Mouse (Mus musculus): ENCODE measurements at regions not wholly inside any gene's neighbourhood (a gene's known extent, or its start where the extent isn't known, plus 50 kb on each side); places are given as distances from the start of the nearest gene placed in this dataset.

- DNase-seq, result no peak
These were observed 182.3 kb upstream of the Jmjd1c start for GRCm38 (mm10) chr10:66913627-66914026.

- no peak for DNase-seq
These were observed 181.5 kb upstream of the Jmjd1c start for GRCm38 (mm10) chr10:66914288-66914975.

DNA sequence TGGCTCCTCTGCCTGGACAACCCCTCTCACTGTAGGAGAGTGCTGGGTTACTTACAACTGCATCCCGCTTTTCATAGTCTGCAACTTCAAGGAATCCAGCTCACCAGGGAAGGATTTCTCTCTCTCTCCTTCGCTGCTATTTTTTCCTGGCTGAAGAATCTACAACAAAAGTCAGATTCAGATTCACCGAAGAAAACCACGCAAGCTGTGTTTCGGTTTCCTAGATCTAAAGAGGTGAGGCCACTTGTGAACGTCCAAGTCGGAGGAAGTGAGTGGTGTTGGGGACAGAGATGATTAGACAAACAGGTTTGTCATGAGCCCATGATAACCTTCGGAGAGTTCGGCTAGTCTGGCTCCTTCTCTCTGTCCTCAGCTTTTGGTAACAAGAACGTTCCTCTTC, 180.1 kb upstream of the Jmjd1c start:
- no peak for DNase-seq

- no peak for DNase-seq
These were observed 178.2 kb upstream of the Jmjd1c start for GRCm38 (mm10) chr10:66917725-66918124.

GRCm38 (mm10) chr10:66918713-66919112, 177.2 kb upstream of the Jmjd1c start:
- no peak for DNase-seq

- peak; percentile 59 for DNase-seq
These were observed 175.8 kb upstream of the Jmjd1c start for GRCm38 (mm10) chr10:66919953-66920760.

DNA sequence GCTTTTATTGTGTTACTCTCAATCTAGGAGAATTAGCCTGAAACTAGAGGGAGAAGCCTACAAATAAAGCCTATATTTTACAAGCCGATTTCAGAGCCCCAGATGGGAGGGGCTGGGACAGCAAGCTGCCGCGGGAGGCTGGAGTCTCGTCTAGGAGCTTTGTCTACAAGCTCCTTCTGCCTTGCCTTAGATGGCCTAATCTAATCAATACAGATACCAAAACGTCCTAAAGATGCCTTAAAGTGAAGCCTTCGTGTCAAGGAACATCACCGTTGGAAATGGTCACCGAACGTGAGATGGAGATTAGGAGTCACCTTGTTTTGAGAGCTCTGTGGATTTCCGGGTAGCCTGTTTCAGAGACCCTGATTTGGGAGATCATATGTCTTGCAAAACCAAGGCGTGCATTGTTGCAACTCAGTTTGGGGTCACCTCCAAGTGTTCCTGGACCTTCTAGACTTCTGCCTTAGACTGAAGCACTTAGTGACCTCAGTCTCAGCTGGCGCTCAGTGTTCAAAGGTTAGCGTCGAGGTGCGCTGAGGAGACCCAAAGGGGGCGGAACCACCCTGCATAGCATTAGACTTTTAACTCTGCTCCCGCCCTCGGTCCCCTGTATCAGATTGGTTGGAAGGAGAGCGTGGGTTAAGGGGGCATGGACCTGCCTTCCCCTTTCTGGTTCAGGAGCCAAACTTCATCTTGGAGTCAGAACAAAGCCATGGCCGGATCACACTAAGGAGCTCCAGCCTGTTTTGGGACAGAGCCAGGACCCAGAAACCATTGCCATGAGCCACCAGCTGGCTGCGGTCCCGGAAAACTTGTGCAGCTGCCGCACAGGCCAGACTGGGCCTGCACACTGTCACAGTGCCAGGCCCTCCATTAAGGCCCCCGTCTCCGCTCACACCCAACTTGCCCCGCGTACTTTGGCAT, 174.9 kb upstream of the Jmjd1c start:
- DNase-seq, result peak; percentile 81

DNA sequence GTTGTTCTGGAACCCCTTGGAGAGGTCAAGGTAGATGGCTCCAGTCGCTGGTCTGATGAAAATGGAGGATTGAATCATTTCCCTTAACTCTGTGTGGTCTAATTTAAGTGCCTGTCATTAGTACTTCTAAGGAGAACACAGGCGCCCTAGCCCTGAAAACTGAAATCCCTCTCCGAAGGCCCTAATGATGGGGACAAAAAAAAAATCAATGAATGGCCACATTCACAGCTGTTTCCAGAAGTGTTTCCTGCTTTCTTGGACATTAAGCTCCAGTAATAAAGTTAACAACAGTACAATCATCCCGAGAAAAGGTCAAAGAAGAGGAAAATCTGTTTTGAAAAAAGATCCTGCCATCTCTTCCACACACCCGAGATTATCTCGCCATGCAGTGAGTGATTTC, 174.1 kb upstream of the Jmjd1c start:
- DNase-seq, result no peak

GRCm38 (mm10) chr10:66922314-66922713, 173.6 kb upstream of the Jmjd1c start:
- no peak for DNase-seq

DNA sequence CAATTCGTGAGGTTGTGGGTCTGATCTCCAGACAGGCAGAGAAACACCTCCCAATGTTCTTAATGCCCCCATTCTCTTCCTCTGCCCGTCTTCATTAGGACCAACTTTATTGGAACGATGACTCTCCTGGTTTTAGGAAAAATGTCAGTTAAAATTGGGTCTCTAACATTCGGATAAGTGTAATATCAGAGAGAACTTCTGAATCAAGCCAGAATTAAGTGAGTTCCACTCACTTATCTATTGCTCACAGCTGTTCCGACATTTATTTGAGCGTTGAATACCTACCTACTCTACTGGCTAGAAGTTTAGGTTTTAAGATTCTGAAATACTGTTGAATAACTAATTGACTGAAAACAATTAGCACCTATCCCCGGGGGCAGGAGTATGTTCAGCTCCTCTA, 172.0 kb upstream of the Jmjd1c start:
- DNase-seq, result no peak

- no peak for DNase-seq
These were observed 171.5 kb upstream of the Jmjd1c start for GRCm38 (mm10) chr10:66924418-66924817.

DNA sequence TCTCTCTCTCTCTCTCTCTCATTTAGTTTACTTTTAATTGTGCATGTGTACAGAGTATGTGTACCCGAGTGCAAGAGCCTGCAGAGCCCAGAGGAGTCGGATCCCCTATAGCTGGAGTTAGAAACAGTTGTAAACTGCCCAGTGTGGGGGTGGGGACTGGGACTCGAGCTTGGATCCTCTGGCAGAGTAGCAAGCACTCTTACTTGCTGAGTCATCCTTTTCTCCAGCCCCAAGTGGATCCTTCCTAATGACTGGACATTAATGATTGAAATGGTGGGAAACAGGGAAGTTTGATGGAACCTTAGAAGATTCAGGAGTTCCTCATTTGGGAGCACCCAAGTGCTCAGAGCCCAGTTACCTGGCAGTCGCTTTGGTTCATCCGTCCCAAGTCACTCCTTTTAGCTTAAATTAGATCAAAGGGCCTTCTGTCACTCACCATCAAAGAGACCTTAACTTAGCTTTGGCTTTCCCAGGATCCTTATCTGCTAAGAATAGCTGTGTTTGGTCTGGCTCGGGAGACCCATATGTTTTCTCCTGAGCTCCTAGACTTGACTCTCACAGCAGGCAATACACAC, 170.3 kb upstream of the Jmjd1c start:
- no peak for DNase-seq

- no peak for DNase-seq
These were observed 168.3 kb upstream of the Jmjd1c start for GRCm38 (mm10) chr10:66927651-66928050.

GRCm38 (mm10) chr10:66928211-66928990, 167.5 kb upstream of the Jmjd1c start:
- no peak for DNase-seq

DNA sequence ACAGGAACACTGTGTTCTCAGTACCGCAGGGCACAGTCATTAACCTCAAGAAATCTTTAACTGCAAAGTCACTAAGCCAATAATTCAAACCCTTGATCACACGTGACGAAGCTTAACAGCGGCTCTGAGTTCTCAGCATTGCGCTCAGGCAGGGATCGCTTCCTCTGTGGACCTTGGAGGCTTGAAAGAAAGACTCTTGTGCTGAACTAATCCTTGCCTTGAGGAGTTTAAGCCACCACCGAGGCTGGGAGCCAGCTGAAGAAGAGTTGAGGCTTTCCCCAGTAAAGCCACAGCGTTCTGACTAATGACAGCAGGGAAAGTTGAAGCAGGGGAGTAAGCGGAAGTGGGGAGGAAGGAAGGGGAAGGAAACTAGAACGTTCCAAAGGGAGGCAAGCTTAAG, 165.4 kb upstream of the Jmjd1c start:
- no peak for DNase-seq

DNA sequence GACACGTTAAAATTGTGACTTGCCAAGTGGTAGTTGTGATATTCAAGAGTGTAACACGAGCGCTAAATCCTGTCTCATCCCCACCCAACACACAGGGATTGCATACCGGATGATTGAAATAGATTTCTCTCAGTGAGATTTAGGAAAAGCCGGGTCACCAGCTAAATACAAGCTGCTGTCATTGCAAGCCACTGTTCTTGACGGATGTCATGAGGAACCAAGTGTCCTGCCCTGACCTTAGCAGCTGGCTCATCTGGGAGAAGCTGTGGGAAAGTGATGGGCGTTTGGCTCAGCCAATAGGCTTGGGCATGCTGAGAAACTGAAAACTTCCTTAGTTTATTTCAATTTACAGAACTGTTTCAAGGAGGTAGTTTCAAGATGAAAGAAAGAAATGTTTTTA, 164.4 kb upstream of the Jmjd1c start:
- no peak for DNase-seq

GRCm38 (mm10) chr10:66932544-66932943, 163.4 kb upstream of the Jmjd1c start:
- no peak for DNase-seq

DNA sequence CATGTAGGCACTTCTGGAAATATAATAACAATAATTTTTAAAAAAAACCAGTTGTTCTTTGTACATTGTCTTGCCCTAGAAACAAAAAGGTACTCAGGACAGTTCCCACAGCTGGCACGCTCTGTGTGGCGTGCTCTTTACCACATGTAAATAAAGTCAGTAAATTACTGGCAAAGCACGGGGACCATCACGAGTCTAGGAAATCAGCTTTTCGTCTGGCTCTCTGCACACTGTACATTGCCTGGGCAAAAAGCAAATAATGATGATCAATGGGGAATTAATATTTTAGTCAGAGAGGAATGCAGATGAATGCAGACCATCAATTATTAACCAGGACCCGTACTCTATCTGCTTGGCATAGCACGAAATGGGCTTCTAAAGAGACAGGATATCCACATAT, 162.2 kb upstream of the Jmjd1c start:
- no peak for DNase-seq

DNA sequence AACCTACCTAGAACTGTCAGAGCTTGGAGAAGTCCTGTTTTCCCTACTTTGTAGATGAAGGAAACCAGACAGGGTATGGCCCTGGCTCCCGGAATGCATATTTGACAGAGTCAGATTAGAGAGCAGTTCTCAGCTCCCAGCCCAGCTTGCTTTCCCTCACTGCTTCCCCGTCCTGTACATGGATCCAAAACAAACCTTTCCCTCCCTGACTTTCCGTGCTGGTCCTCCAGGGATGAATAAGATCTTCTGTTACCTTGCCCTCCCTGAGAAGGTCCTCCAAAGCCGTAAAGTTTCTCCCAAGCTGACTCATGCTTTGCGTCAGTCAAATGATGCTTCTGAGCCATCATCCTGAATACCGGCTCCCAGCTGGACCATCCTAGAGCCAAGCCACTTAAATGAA, 160.2 kb upstream of the Jmjd1c start:
- DNase-seq, result no peak

DNA sequence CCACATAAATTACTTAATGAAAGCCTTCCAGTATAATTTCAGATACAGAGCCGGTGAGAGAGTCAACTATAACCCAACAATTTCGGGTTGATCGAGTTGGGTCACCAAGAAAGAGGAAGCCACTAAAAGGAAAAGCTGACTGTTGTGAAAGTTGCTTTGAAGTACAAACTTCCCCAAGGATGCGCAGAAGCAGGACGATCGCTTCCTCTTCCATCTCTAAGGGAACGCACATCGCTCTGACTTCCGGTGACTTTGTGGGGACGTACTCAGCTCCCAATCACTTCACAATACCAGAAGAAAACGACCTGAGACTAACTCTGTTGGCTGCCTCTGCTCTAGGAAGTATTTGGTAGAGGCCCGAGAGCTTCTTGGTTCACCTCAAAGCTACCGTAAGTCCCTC, 158.8 kb upstream of the Jmjd1c start:
- no peak for DNase-seq

GRCm38 (mm10) chr10:66940368-66940767, 155.6 kb upstream of the Jmjd1c start:
- no peak for DNase-seq

DNA sequence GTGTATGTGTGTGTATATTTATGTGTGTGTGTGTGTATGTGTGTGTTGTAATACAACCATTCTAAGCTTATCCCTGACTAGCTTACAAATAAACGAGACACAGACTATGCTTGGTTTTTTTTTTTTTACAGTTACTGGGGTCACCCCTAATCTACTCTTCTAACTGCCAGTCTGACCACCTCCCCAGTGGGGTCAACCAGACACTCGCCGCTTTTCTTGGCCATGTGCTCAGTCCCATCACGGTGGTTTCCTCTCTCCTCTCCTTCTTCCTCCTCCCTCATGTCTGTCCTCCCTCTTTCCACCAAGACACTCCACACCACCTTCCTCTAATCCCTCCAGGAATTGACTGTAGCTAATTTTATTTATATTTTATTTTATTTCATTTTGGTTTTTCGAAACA, 155.0 kb upstream of the Jmjd1c start:
- no peak for DNase-seq

All from right cerebral cortex, postnatal 25 days (tissue).